Mouse (Mus musculus) limb, embryonic 14.5 days (tissue): Measurements from ENCODE around the gene Elfn1. TPM values are rescaled to one million over a fixed set of nuclear protein-coding genes. Genes with fewer than 3 reads are reported as not detected.

ENCODE experiments used
- ATAC-seq: fragments of 200-750 bp; cut with Nextera tagmentation; 2 replicates; pipeline ENCODE4 v1.8.0; 2017; ENCODE audit warnings: low read depth, moderate number of reproducible peaks, moderate TSS enrichment; ENCODE audit not compliant: low FRiP score
- DNase-seq: peaks from one replicate; pipeline ENCODE4 v3.0.0-alpha.2; 2015; ENCODE audit warnings: low spot score
- H3K27ac ChIP-seq: fragments of 300-500 bp; sonication (generic); replicated peaks from 2 replicates; pipeline ENCODE4 v1.5.1; 2014; ENCODE audit warnings: low read depth, mild to moderate bottlenecking, low read length, moderate library complexity, mixed read lengths
- H3K27me3 ChIP-seq: fragments of 300-500 bp; sonication (generic); 2 replicates; pipeline ENCODE4 v1.6.1; 2014; ENCODE audit warnings: low read length, mixed read lengths; ENCODE audit not compliant: control insufficient read depth, insufficient read depth
- H3K36me3 ChIP-seq: fragments of 300-500 bp; sonication (generic); 2 replicates; pipeline ENCODE4 v1.6.1; 2014; ENCODE audit warnings: mild to moderate bottlenecking, low read length, moderate library complexity, mixed read lengths; ENCODE audit not compliant: control insufficient read depth, insufficient read depth
- H3K4me1 ChIP-seq: fragments of 300-500 bp; sonication (generic); 2 replicates; pipeline ENCODE4 v1.6.1; 2014; ENCODE audit warnings: antibody characterized with exemption, low read length, mixed read lengths; ENCODE audit not compliant: control insufficient read depth, insufficient read depth
- H3K4me2 ChIP-seq: fragments of 300-500 bp; sonication (generic); replicated peaks from 2 replicates; pipeline ENCODE4 v1.6.1; 2014; ENCODE audit warnings: low read depth, mild to moderate bottlenecking, low read length, moderate library complexity; ENCODE audit not compliant: severe bottlenecking
- H3K4me3 ChIP-seq: fragments of 300-500 bp; sonication (generic); replicated peaks from 2 replicates; pipeline ENCODE4 v1.5.1; 2014; ENCODE audit warnings: low read length
- H3K9ac ChIP-seq: fragments of 300-500 bp; sonication (generic); 2 replicates; pipeline ENCODE4 v1.6.1; 2014; ENCODE audit warnings: mild to moderate bottlenecking, low read depth, low read length, moderate library complexity; ENCODE audit not compliant: severe bottlenecking
- H3K9me3 ChIP-seq: fragments of 300-500 bp; sonication (generic); 2 replicates; pipeline ENCODE4 v1.6.1; 2016; ENCODE audit warnings: low read length; ENCODE audit not compliant: control insufficient read depth
- POLR2A ChIP-seq: fragments of 200-500 bp; IDR thresholded peaks from 2 replicates; pipeline ENCODE4 v1.8.0; 2012; ENCODE audit warnings: inconsistent platforms, mild to moderate bottlenecking, moderate library complexity, borderline replicate concordance; ENCODE audit not compliant: insufficient read depth, insufficient read length; ENCODE audit errors: extremely low read depth
- WGBS: fragments of 180-500 bp; shearing (Covaris S2); extraction: QIAGEN DNeasy Blood & Tissue Kit; methylation state at CpG from one replicate; pipeline ENCODE4 v1.1.7; 2014; 5-methylcytosine and 5-hydroxymethylcytosine counted together
- polyA plus RNA-seq, 2 experiments: library from polyadenylated mRNA; depleted of rRNA in 1 of 2; stranded (reverse) in 1 of 2; unstranded in 1 of 2; fragments of >200 nt; fragmentation: Nextera tagmentation in 1 of 2; extraction: Ambion mirVana in 1 of 2; gene quantifications; 2 replicates each; pipeline versions ENCODE4 v1.2.1 to v1.2.3; 2012 to 2014

Gene Elfn1
- polyA plus RNA-seq, 2 experiments, result 0.92 to 3.7 TPM

DNA sequence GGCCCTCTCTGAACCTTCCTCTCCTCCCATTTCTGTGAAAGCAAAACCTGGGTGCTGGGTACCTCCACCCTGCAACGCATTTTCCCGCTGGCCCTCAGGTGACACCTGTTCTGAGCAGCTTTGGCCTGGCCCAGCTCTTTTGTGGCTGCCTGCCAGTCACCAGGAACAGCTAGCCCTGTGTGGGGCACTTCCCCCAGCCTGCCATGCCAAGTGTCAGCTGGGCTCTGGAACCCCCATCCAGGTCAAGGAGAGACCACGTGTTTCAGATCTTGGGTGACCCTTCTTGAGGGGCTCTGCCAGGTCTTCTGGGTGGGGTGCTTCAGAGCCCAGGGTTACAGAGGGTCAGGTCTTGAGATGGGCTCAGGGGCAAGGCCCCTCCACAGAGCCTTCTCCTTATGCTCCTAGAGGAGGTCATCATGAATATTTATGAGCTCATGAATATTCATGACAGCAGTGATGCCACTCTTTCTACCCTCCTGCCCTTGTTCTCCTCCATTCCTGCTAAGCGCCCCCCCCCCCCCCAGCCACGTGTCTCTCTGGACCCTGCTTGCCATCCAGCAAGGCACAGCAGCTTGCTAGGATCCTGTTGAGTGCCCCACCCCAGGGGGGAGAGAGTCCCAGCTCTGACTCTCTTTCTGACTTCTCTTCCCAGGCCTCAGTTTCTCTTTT is 15.3 kb upstream of the Elfn1 start:
- Histone ChIP-seq H3K4me1 (0 out of 2 replicates have a peak, but pooled peaks cover 2% of the 10 kb centered on the region), H3K9me3 (no peaks in the 10 kb centered on the region), H3K4me2 (no peak overlapping the region), H3K9ac (no peak overlapping the region), H3K4me3 (no peak overlapping the region), H3K36me3 (no peaks in the 10 kb centered on the region), H3K27ac (no peak overlapping the region), H3K27me3 (no peaks in the 10 kb centered on the region)
- no peak for DNase-seq
- no peak for TF ChIP-seq POLR2A
- no peak for ATAC-seq
- WGBS, result 28% methylated on average over 5 of the region's 5 CpGs

DNA sequence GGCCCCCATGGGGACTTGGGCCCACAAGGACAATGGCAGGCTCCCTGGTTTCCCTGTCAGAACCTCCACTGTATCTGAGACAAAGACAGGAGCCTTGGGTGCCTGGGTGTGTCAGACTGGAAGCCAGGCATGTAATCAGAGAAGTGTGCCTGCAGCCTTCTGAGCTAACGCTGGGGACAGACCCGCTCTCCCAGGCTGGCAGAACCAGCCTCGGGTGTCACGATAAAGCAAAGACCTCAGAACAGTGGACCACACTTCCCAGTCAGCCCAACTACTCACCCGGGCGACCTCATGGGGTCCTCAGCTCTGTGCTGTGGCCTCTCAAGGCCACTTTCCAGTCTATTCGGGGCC is 14.8 kb upstream of the Elfn1 start:
- TF ChIP-seq POLR2A, result no peak
- WGBS, result 25% methylated on average over 7 of the region's 7 CpGs
- Histone ChIP-seq H3K27me3 (no peaks in the 10 kb centered on the region), H3K4me3 (no peak overlapping the region), H3K9me3 (no peaks in the 10 kb centered on the region), H3K9ac (no peak overlapping the region), H3K4me1 (0 out of 2 replicates have a peak, but pooled peaks cover 2% of the 10 kb centered on the region), H3K27ac (no peak overlapping the region), H3K36me3 (no peaks in the 10 kb centered on the region), H3K4me2 (no peak overlapping the region)
- DNase-seq (no peak), ATAC-seq (no peak)

DNA sequence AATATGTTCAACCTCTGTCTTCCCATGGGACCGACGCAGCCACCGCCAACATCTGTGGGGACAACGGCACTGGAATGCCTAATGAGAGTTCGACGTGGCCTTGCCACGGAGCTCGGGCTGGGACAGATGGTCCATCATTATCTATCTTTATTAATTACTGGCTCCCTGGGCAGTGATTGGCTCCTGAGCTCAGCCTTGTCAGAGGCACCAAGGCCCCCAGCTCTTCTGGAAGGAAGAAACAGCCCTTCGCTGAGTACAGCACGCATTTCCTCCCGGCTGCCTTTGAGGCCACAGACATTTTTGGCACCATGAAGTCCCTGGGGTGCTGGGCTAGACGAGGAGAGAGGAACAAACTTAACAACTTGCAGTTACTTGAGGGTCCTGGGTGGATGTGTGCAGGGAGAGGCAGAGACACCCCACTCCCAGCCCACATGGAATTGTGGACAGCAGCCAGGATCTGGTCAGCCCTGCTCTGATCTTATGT is 13.7 kb upstream of the Elfn1 start:
- H3K4me3 ChIP-seq, result no peak overlapping the region
- ATAC-seq (0 out of 2 replicates have a peak, but pooled peaks have one; percentile 19), DNase-seq (peak; percentile 7)
- H3K9me3 ChIP-seq, result no peaks in the 10 kb centered on the region
- H3K9ac ChIP-seq, result no peak overlapping the region
- no peak overlapping the region for H3K4me2 ChIP-seq
- no peaks in the 10 kb centered on the region for H3K36me3 ChIP-seq
- H3K27me3 ChIP-seq, result no peaks in the 10 kb centered on the region
- H3K27ac ChIP-seq, result no peak overlapping the region
- WGBS, result 66% methylated on average over 12 of the region's 12 CpGs
- no peak for TF ChIP-seq POLR2A
- H3K4me1 ChIP-seq, result 0 out of 2 replicates have a peak, but pooled peaks cover 2% of the 10 kb centered on the region

DNA sequence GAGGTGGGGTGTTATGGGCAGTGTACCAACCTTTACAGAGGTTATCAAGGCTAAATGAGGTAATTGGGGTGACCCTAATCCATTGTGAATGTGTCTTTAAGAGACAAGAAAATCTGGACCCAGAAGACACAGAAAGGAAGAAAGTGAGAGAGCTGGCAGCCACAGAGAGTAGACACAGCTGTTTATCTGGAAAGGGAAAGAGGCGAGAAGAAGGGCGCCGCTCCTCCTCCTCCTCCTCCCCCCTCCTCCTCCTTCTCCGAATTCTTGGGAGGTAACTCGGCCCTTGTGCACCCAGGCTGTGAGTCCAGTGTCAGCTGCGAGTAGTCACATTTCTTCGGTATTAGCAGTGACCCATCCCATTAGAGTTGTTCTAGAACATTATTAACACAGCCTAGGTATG is 8.7 kb upstream of the Elfn1 start:
- 35% methylated on average over 7 of the region's 7 CpGs for WGBS
- no peaks in the 10 kb centered on the region for H3K9me3 ChIP-seq
- DNase-seq (no peak), ATAC-seq (no peak)
- no peak overlapping the region for H3K4me2 ChIP-seq
- no peak overlapping the region for H3K9ac ChIP-seq
- H3K27ac ChIP-seq, result no peak overlapping the region
- H3K36me3 ChIP-seq, result no peaks in the 10 kb centered on the region
- no peaks in the 10 kb centered on the region for H3K27me3 ChIP-seq
- H3K4me3 ChIP-seq, result no peak overlapping the region
- 0 out of 2 replicates have a peak, but pooled peaks cover 2% of the 10 kb centered on the region for H3K4me1 ChIP-seq
- TF ChIP-seq POLR2A, result no peak

DNA sequence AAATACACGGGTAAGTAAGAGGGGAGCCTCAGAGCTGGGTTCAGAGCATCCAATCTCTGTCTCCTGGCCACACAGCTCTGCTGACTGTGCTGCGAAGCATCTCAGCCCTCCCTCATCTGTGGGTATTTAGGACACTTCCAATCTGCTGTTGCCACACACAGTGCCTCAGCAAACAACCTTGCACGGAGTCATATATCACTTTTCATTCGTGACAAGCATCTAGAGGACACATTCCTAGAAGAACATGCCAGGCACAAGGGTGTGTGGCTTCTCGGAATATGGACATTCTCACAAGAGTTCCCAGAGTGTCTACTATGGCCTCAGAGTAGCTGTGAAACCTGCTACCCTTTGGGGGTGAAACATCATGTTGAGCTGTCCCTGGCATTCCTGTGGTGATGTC is 2.6 kb upstream of the Elfn1 start:
- no peak overlapping the region for H3K27ac ChIP-seq
- WGBS, result 65% methylated on average over 5 of the region's 5 CpGs
- H3K9me3 ChIP-seq, result no peaks in the 10 kb centered on the region
- TF ChIP-seq POLR2A, result no peak
- ATAC-seq, result no peak
- no peak overlapping the region for H3K4me2 ChIP-seq
- no peak overlapping the region for H3K9ac ChIP-seq
- H3K4me3 ChIP-seq, result no peak overlapping the region
- no peak for DNase-seq
- peaks cover 50% of the 10 kb centered on the region for H3K27me3 ChIP-seq
- H3K4me1 ChIP-seq, result peaks cover 9% of the 10 kb centered on the region; the same call in 1 of the 2 replicates
- no peaks in the 10 kb centered on the region for H3K36me3 ChIP-seq
